18 mouse cellular contexts compared by ENCODE assay signal in the genomic region with DNA sequence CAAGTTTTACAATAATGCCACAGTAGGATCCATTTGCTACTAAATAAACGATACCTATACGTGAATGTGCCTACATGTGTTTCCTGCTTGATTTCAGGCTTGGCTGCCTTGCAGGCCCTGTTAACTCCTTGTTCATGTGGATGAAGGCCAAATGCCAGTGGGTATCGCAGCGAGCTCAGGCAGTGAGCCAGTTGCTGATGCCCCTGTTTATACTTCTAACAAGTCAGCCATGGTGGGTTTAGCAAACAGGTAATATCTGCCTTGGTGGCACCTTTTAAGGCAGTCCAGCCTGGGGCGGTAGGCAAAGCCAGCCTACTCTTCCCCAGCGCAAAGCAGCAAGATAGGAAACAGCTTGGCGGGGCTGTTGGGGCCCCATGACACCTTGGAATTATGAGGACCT.
DNase-seq lines count a peak whose midpoint lies in the region; ATAC-seq and TF ChIP-seq lines count a peak whose summit lies in the region.
"Had no signal": no experiment of that assay in that cellular context is flagged by ENCODE, and none has a peak within 500 bp of the region (broad histone marks: within the 10 kb centered on the region; RNA-seq: fewer than 3 reads in every experiment).

No protein-coding gene starts in this region.

- H3K27me3 ChIP-seq in midbrain, postnatal 0 days (ENCODE audit: insufficient read depth, low read length), result no peaks in the 10 kb centered on the region
- no peaks in the 10 kb centered on the region for H3K27me3 ChIP-seq in midbrain, embryonic 15.5 days (replicated peaks)
- H3K27me3 ChIP-seq in heart, embryonic 11.5 days (ENCODE audit: control insufficient read depth, insufficient read depth, low read length), result no peaks in the 10 kb centered on the region
- H3K27me3 ChIP-seq in forebrain, postnatal 0 days (ENCODE audit: insufficient read depth, low read length), result no peaks in the 10 kb centered on the region
- H3K27me3 ChIP-seq: hindbrain, embryonic 12.5 days had no signal

- WGBS in midbrain, postnatal 0 days, result 92% methylated on average over 7 of the region's 7 CpGs
- WGBS in midbrain, embryonic 15.5 days, result 88% methylated on average over 7 of the region's 7 CpGs
- WGBS in heart, embryonic 11.5 days (ENCODE audit: insufficient replicate concordance), result 83% methylated on average over 7 of the region's 7 CpGs
- 75% methylated on average over 7 of the region's 7 CpGs for WGBS in forebrain, postnatal 0 days

- no peak for ATAC-seq in midbrain, postnatal 0 days (ENCODE audit: low FRiP score)
- ATAC-seq in midbrain, embryonic 15.5 days (replicated peaks), result no peak
- no peak for ATAC-seq in heart, embryonic 11.5 days (replicated peaks; ENCODE audit: insufficient number of reproducible peaks, low FRiP score, low TSS enrichment)
- no peak for ATAC-seq in forebrain, postnatal 0 days
- ATAC-seq: forebrain, embryonic 13.5 days; hindbrain, postnatal 0 days had no signal

- DNase-seq in midbrain, postnatal 0 days (ENCODE audit: low spot score), result no peak
- DNase-seq in cerebellum, adult 8-10 months, result peak; percentile 51
- DNase-seq in cerebellum, postnatal 14 days, result peak; percentile 79 to 86
- DNase-seq in forebrain, postnatal 0 days, result no peak
- DNase-seq in layer of hippocampus, adult 9-10 months (ENCODE audit: low spot score), result no peak
- DNase-seq: adrenal gland, postnatal 10 days; gastrocnemius, postnatal 36 days; heart, adult 11 months; heart, postnatal 10 days; heart, postnatal 4 days; kidney, adult 11 months had no signal

- H3K9me3 ChIP-seq in midbrain, postnatal 0 days (ENCODE audit: low read length), result no peaks in the 10 kb centered on the region
- no peaks in the 10 kb centered on the region for H3K9me3 ChIP-seq in midbrain, embryonic 15.5 days
- no peaks in the 10 kb centered on the region for H3K9me3 ChIP-seq in heart, embryonic 11.5 days (replicated peaks; ENCODE audit: control insufficient read depth, low read length)
- H3K9me3 ChIP-seq in forebrain, postnatal 0 days (ENCODE audit: low read length), result no peaks in the 10 kb centered on the region
- H3K9me3 ChIP-seq: embryonic facial prominence, embryonic 10.5 days; forebrain, embryonic 13.5 days; hindbrain, embryonic 12.5 days had no signal

- TF ChIP-seq CTCF in midbrain, postnatal 0 days (IDR thresholded peaks at IDR 0.05), result no peak
- TF ChIP-seq CTCF in forebrain, postnatal 0 days (IDR thresholded peaks at IDR 0.05; ENCODE audit: low read depth), result no peak

- peaks cover 12% of the 10 kb centered on the region; the same call in 1 of the 2 replicates for H3K36me3 ChIP-seq in midbrain, postnatal 0 days (ENCODE audit: insufficient read depth, low read length)
- H3K36me3 ChIP-seq in midbrain, embryonic 15.5 days (replicated peaks), result no peaks in the 10 kb centered on the region
- no peaks in the 10 kb centered on the region for H3K36me3 ChIP-seq in heart, embryonic 11.5 days (ENCODE audit: control insufficient read depth, insufficient read depth, low read length)
- peaks cover 4% of the 10 kb centered on the region for H3K36me3 ChIP-seq in forebrain, postnatal 0 days (ENCODE audit: insufficient read depth)
- H3K36me3 ChIP-seq: embryonic facial prominence, embryonic 10.5 days; G1E; hindbrain, embryonic 12.5 days had no signal

- no peak overlapping the region for H3K4me2 ChIP-seq in midbrain, postnatal 0 days (ENCODE audit: low read depth, low read length, poor library complexity, severe bottlenecking)
- H3K4me2 ChIP-seq in midbrain, embryonic 15.5 days, result no peak overlapping the region
- no peak overlapping the region for H3K4me2 ChIP-seq in heart, embryonic 11.5 days
- no peak overlapping the region for H3K4me2 ChIP-seq in forebrain, postnatal 0 days (ENCODE audit: low read depth)
- H3K4me2 ChIP-seq: forebrain, embryonic 13.5 days; hindbrain, embryonic 12.5 days had no signal

- no peak overlapping the region for H3K4me3 ChIP-seq in midbrain, postnatal 0 days (ENCODE audit: low read depth, low read length)
- H3K4me3 ChIP-seq in midbrain, embryonic 15.5 days, result no peak overlapping the region
- no peak overlapping the region for H3K4me3 ChIP-seq in heart, embryonic 11.5 days (ENCODE audit: low read depth, low read length)
- no peak overlapping the region for H3K4me3 ChIP-seq in forebrain, postnatal 0 days (ENCODE audit: low read depth, low read length)
- H3K4me3 ChIP-seq: embryonic facial prominence, embryonic 10.5 days; forebrain, embryonic 13.5 days; hindbrain, embryonic 12.5 days had no signal

- no peaks in the 10 kb centered on the region for H3K4me1 ChIP-seq in midbrain, postnatal 0 days (ENCODE audit: insufficient read depth, low read length)
- no peaks in the 10 kb centered on the region for H3K4me1 ChIP-seq in midbrain, embryonic 15.5 days
- peaks cover 13% of the 10 kb centered on the region; the same call in 1 of the 2 replicates for H3K4me1 ChIP-seq in heart, embryonic 11.5 days (ENCODE audit: control insufficient read depth, insufficient read depth, low read length)
- no peaks in the 10 kb centered on the region for H3K4me1 ChIP-seq in forebrain, postnatal 0 days (ENCODE audit: insufficient read depth)
- H3K4me1 ChIP-seq: forebrain, embryonic 13.5 days had no signal

- 0 out of 2 replicates have a peak overlapping the region, but pooled peaks have one; percentile 6 for H3K27ac ChIP-seq in midbrain, postnatal 0 days (ENCODE audit: low read depth, low read length)
- no peak overlapping the region for H3K27ac ChIP-seq in midbrain, embryonic 15.5 days
- no peak overlapping the region for H3K27ac ChIP-seq in heart, embryonic 11.5 days (ENCODE audit: low read depth, low read length)
- no peak overlapping the region for H3K27ac ChIP-seq in forebrain, postnatal 0 days (ENCODE audit: low read depth, low read length)
- H3K27ac ChIP-seq: embryonic facial prominence, embryonic 10.5 days; forebrain, embryonic 13.5 days; hindbrain, embryonic 12.5 days; hindbrain, postnatal 0 days had no signal

- H3K9ac ChIP-seq in midbrain, postnatal 0 days (replicated peaks; ENCODE audit: low read length, poor library complexity, severe bottlenecking), result no peak overlapping the region
- no peak overlapping the region for H3K9ac ChIP-seq in midbrain, embryonic 15.5 days
- no peak overlapping the region for H3K9ac ChIP-seq in heart, embryonic 11.5 days (ENCODE audit: low read depth, low read length)
- H3K9ac ChIP-seq in forebrain, postnatal 0 days, result no peak overlapping the region
- H3K9ac ChIP-seq: forebrain, embryonic 13.5 days; hindbrain, embryonic 12.5 days had no signal

Comparison
In these comparisons a context has a peak if more than half of its experiments do, and no peak if none do; other contexts are left out.
1. DNase-seq: peak in cerebellum, adult 8-10 months (single experiment) and cerebellum, postnatal 14 days (2 of 2); none in midbrain, postnatal 0 days (single experiment), forebrain, postnatal 0 days (single experiment) and layer of hippocampus, adult 9-10 months (single experiment).